Comparison of ENCODE assay signal across 21 mouse cellular contexts in genomic region chr5:143122125-143122524, GRCm38 (mm10). TPM values are rescaled to one million over a fixed set of nuclear protein-coding genes. Genes with fewer than 3 reads are reported as not detected.
"Had no signal": no experiment of that assay in that cellular context is flagged by ENCODE, and none has a peak within 500 bp of the region (broad histone marks: within the 10 kb centered on the region; RNA-seq: fewer than 3 reads in every experiment).

No protein-coding gene starts in this region.

- ATAC-seq: liver, embryonic 12.5 days; midbrain, embryonic 13.5 days had no signal

- H3K9ac ChIP-seq: limb, embryonic 15.5 days; liver, embryonic 12.5 days; lung, embryonic 14.5 days; midbrain, embryonic 13.5 days; neural tube, embryonic 13.5 days; stomach, embryonic 15.5 days had no signal

- H3K27ac ChIP-seq: kidney, postnatal 0 days; limb, embryonic 15.5 days; liver, embryonic 12.5 days; midbrain, embryonic 13.5 days; neural tube, embryonic 13.5 days; stomach, embryonic 15.5 days had no signal

- DNase-seq: kidney, adult 8-10 months; kidney, postnatal 4 days; layer of hippocampus, postnatal 36 days; lung, embryonic 14.5 days; lung, postnatal 10 days; lung, postnatal 4 days; retina, postnatal 1 day; thymus, postnatal 36 days had no signal

- H3K4me3 ChIP-seq: limb, embryonic 15.5 days; liver, embryonic 12.5 days; midbrain, embryonic 13.5 days; neural tube, embryonic 13.5 days; stomach, embryonic 15.5 days had no signal

- H3K36me3 ChIP-seq: limb, embryonic 15.5 days; liver, embryonic 12.5 days; midbrain, embryonic 13.5 days; neural tube, embryonic 13.5 days; stomach, embryonic 15.5 days had no signal

- H3K4me1 ChIP-seq: limb, embryonic 15.5 days; liver, embryonic 12.5 days; neural tube, embryonic 13.5 days; stomach, embryonic 15.5 days had no signal

- H3K27me3 ChIP-seq: limb, embryonic 15.5 days; midbrain, embryonic 13.5 days; neural tube, embryonic 13.5 days; stomach, embryonic 15.5 days had no signal

- H3K4me2 ChIP-seq: limb, embryonic 15.5 days; liver, embryonic 12.5 days; lung, embryonic 14.5 days; midbrain, embryonic 13.5 days; neural tube, embryonic 13.5 days; stomach, embryonic 15.5 days had no signal

- H3K9me3 ChIP-seq: limb, embryonic 15.5 days; liver, embryonic 12.5 days; midbrain, embryonic 13.5 days; neural tube, embryonic 13.5 days; stomach, embryonic 15.5 days had no signal

RNA-seq across cellular contexts. Expression of gene Olfr718-ps1, which starts 25.3 kb away (rescaled TPM):
- total RNA-seq: megakaryocyte-erythroid progenitor cell, adult 5-6 weeks had no signal
- polyA plus RNA-seq: kidney, postnatal 0 days; limb, embryonic 11.5 days; limb, embryonic 15.5 days; liver, embryonic 12.5 days; liver, embryonic 16.5 days; lung, embryonic 14.5 days; spleen, adult 2 months; stomach, embryonic 15.5 days had no signal

RNA-seq across cellular contexts. Expression of gene Spdye4b, which starts 58.7 kb away (rescaled TPM):
- total RNA-seq: layer of hippocampus, adult 8-10 months; layer of hippocampus, postnatal 36 days; left cerebral cortex, adult 8-10 months; left cerebral cortex, postnatal 25 days; megakaryocyte-erythroid progenitor cell, adult 5-6 weeks had no signal
- polyA plus RNA-seq: kidney, postnatal 0 days; limb, embryonic 11.5 days; limb, embryonic 15.5 days; liver, embryonic 12.5 days; liver, embryonic 16.5 days; lung, embryonic 14.5 days; neural tube, embryonic 13.5 days; spleen, adult 2 months; stomach, embryonic 15.5 days had no signal
